Mouse (Mus musculus) lung, postnatal 10 days (tissue): ENCODE data around the gene Ms4a13.
"Not testable (repeated sequence)": the region's sequence is repeated elsewhere in the genome, so short reads cannot be mapped to it uniquely, and the experiment has no call there.

Source experiments
- DNase-seq: peaks from one replicate; pipeline ENCODE4 v3.0.0; 2021

The Ms4a13 gene

GRCm38 (mm10) chr19:11196546-11196945 is at the start of gene Ms4a13:
Gene Ms4a13 (minus strand): TSS chr19:11196737.
- no peak for DNase-seq

- DNase-seq, result peak; percentile 11
These were observed 47.7 kb upstream of the Ms4a13 start for GRCm38 (mm10) chr19:11244230-11244629.

- no peak for DNase-seq
These were observed 46.0 kb upstream of the Ms4a13 start for GRCm38 (mm10) chr19:11242560-11242959.

GRCm38 (mm10) chr19:11235820-11236219 is 39.3 kb upstream of the Ms4a13 start:
- no peak for DNase-seq

- no peak for DNase-seq
These were observed 38.6 kb upstream of the Ms4a13 start for GRCm38 (mm10) chr19:11234921-11235735.

- DNase-seq, result no peak
These were observed 37.7 kb upstream of the Ms4a13 start for GRCm38 (mm10) chr19:11234244-11234643.

GRCm38 (mm10) chr19:11232348-11232747 is 35.8 kb upstream of the Ms4a13 start, which contains the start of gene Ms4a12:
Gene Ms4a12 (minus strand): TSS chr19:11232448.
- no peak for DNase-seq

- no peak for DNase-seq
These were observed 4.0 kb downstream of the Ms4a13 start for GRCm38 (mm10) chr19:11192552-11192951.

GRCm38 (mm10) chr19:11184121-11184520 is 12.4 kb downstream of the Ms4a13 start:
- peak; percentile 21 for DNase-seq

GRCm38 (mm10) chr19:11177464-11177863 is 19.1 kb downstream of the Ms4a13 start:
- DNase-seq, result no peak

- peak; percentile 6 for DNase-seq
These were observed 31.4 kb downstream of the Ms4a13 start, which contains the start of gene 1700025F22Rik for GRCm38 (mm10) chr19:11165172-11165571. Gene 1700025F22Rik (minus strand): TSS chr19:11165320.

GRCm38 (mm10) chr19:11157890-11158289 is 38.6 kb downstream of the Ms4a13 start:
- DNase-seq, result not testable (repeated sequence)

GRCm38 (mm10) chr19:11135336-11135735 is 61.2 kb downstream of the Ms4a13 start:
- no peak for DNase-seq

GRCm38 (mm10) chr19:11134852-11135251 is 61.7 kb downstream of the Ms4a13 start:
- no peak for DNase-seq

GRCm38 (mm10) chr19:11130776-11131175 is 65.8 kb downstream of the Ms4a13 start, which contains the start of gene 1700017D01Rik:
Gene 1700017D01Rik (minus strand): TSS chr19:11130876.
- DNase-seq, result not testable (repeated sequence)

GRCm38 (mm10) chr19:11129702-11130101 is 66.8 kb downstream of the Ms4a13 start:
- no peak for DNase-seq

- DNase-seq, result peak; percentile 20
These were observed 75.5 kb downstream of the Ms4a13 start for GRCm38 (mm10) chr19:11121016-11121420.
